Mouse (Mus musculus) midbrain, embryonic 14.5 days (tissue): ENCODE measurements around the gene Entpd4b. TPM values are rescaled to one million over a fixed set of nuclear protein-coding genes. Genes with fewer than 3 reads are reported as not detected.
"Not testable (repeated sequence)": the region's sequence is repeated elsewhere in the genome, so short reads cannot be mapped to it uniquely, and the experiment has no call there.

Experiments
- ATAC-seq: fragments of 200-750 bp; cut with Nextera tagmentation; 2 replicates; pipeline ENCODE4 v1.8.0; 2017; ENCODE audit warnings: moderate number of reproducible peaks, moderate library complexity; ENCODE audit not compliant: low FRiP score, low TSS enrichment
- DNase-seq: peaks from one replicate; pipeline ENCODE4 v3.0.0-alpha.2; 2015
- H3K27ac ChIP-seq: fragments of 300-500 bp; sonication (generic); replicated peaks from 2 replicates; pipeline ENCODE4 v1.5.1; 2014; ENCODE audit warnings: mild to moderate bottlenecking, low read depth, low read length, moderate library complexity
- H3K27me3 ChIP-seq: fragments of 300-500 bp; sonication (generic); 2 replicates; pipeline ENCODE4 v1.6.1; 2014; ENCODE audit warnings: low read length, control low read depth, mixed read lengths; ENCODE audit not compliant: control insufficient read depth, insufficient read depth
- H3K36me3 ChIP-seq: fragments of 300-500 bp; sonication (generic); 2 replicates; pipeline ENCODE4 v1.6.1; 2014; ENCODE audit warnings: low read length, control low read depth; ENCODE audit not compliant: control insufficient read depth, insufficient read depth
- H3K4me1 ChIP-seq: fragments of 300-500 bp; sonication (generic); 2 replicates; pipeline ENCODE4 v1.6.1; 2014; ENCODE audit warnings: mild to moderate bottlenecking, antibody characterized with exemption, low read length, control low read depth; ENCODE audit not compliant: control insufficient read depth, insufficient read depth
- H3K4me2 ChIP-seq: fragments of 300-500 bp; sonication (generic); 2 replicates; pipeline ENCODE4 v1.6.1; 2014; ENCODE audit warnings: mild to moderate bottlenecking, low read length, moderate library complexity
- H3K4me3 ChIP-seq: fragments of 300-500 bp; sonication (generic); replicated peaks from 2 replicates; pipeline ENCODE4 v1.5.1; 2014; ENCODE audit warnings: low read depth, low read length
- H3K9ac ChIP-seq: fragments of 300-500 bp; sonication (generic); replicated peaks from 2 replicates; pipeline ENCODE4 v1.6.1; 2014; ENCODE audit warnings: mild to moderate bottlenecking, low read length, moderate library complexity
- H3K9me3 ChIP-seq: fragments of 300-500 bp; sonication (generic); 2 replicates; pipeline ENCODE4 v1.6.1; 2016; ENCODE audit warnings: low read length, control low read depth, mixed read lengths; ENCODE audit not compliant: control insufficient read depth
- WGBS: fragments of 180-500 bp; shearing (Covaris S2); extraction: QIAGEN DNeasy Blood & Tissue Kit; methylation state at CpG from one replicate; pipeline ENCODE4 v1.1.7; 2014; 5-methylcytosine and 5-hydroxymethylcytosine counted together
- polyA plus RNA-seq: library from polyadenylated mRNA; unstranded; fragments of >200 nt; fragmentation: Nextera tagmentation; extraction: Ambion mirVana; gene quantifications from 2 replicates; pipeline ENCODE4 v1.2.1, GENCODE M21; 2014

Gene Entpd4b
- polyA plus RNA-seq, 1 experiment from 2014 or later: 13.6 TPM

DNA sequence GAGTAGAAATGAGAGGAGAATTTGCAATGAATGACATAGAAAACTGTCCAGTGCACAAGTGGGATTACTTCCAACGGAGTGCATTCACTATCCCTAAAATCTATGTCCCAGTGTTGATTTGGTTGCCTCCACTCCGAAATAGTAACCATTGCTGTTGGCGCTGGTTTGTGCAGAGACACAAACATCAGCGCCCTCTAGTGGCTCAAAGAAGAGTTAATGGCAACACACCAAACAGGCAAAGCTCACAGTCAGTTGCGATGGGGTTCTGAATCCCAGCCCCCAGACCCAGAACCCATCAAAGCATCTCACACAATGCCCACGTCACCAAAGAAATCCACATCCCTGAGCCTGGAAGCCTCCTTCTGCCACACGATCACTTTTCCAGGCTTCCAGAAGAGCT is 11.2 kb upstream of the Entpd4b start:
- not testable (repeated sequence) for H3K9ac ChIP-seq, H3K27me3 ChIP-seq, H3K27ac ChIP-seq, H3K4me2 ChIP-seq, ATAC-seq, H3K9me3 ChIP-seq, H3K36me3 ChIP-seq, DNase-seq, H3K4me3 ChIP-seq, H3K4me1 ChIP-seq
- WGBS: no CpG with 5 or more reads among the region's 7 CpGs

DNA sequence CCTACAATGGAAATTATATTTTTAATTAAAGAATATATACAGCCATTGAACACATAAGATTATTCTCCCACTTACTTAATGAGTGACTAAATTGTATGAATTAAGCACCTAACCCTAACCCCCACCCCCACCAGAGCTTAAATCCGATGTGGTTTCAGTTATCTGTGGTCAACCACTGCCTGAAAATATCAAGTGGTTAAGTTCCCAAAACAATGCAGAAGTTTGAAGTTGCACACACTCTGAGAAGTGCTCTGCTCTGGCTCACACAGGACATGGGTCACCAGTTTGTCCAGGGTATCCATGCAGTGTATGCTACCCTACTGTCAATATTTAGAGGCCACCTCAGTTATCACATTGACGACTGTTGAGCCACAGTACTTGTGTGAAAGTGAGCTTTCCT is 10.2 kb upstream of the Entpd4b start:
- not testable (repeated sequence) for H3K27me3 ChIP-seq, H3K9me3 ChIP-seq, H3K4me3 ChIP-seq, H3K27ac ChIP-seq, H3K4me2 ChIP-seq, DNase-seq, H3K9ac ChIP-seq, H3K36me3 ChIP-seq, ATAC-seq, H3K4me1 ChIP-seq
- no CpG with 5 or more reads among the region's 2 CpGs for WGBS

DNA sequence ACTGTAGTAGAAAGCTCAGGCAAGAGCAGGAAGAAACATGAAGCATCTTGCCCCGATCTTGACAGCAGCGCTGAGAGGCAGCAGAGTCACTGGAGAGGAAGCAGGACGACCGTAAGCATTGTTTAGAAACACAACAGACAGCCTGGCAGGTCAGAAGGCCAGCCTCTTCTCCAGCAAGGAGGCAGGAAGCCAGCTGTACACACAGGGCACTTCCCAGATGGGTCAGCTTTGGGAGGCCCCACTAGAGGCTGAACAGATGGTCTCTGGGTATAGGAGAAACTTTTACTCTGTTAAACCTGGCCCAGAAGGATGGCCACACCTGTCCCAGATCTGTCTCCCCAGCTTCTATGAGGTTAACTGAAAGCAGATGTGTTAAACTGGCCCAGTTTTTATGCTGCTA is 7.9 kb upstream of the Entpd4b start:
- H3K4me1 ChIP-seq, H3K4me3 ChIP-seq, H3K4me2 ChIP-seq, H3K9me3 ChIP-seq, H3K36me3 ChIP-seq, H3K27me3 ChIP-seq, DNase-seq, H3K9ac ChIP-seq, H3K27ac ChIP-seq, ATAC-seq: not testable (repeated sequence)
- WGBS: no CpG with 5 or more reads among the region's 4 CpGs

DNA sequence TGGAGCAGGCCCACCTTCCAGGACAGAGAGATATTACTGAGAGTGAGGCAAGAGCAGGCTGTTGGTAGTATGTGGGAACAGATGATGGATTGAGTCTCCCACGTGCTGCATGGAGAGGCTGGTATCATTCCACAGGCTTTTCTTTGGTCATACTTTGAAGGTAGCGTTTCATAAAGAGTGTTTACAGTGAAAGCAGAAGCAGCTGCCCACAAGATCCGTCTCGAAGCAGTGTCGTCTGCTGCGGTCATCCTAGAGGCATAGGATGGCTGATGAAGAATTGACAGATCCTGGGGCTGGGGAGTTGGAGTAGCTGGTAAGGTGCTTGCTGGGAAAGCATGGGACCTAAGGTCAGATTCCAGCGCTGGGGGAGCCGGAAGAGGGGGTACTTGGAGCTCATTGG is 1.6 kb downstream of the Entpd4b start:
- not testable (repeated sequence) for H3K27me3 ChIP-seq, H3K27ac ChIP-seq, H3K9me3 ChIP-seq, H3K4me3 ChIP-seq, ATAC-seq, H3K36me3 ChIP-seq, H3K9ac ChIP-seq, H3K4me2 ChIP-seq, DNase-seq, H3K4me1 ChIP-seq
- WGBS: no CpG with 5 or more reads among the region's 8 CpGs

DNA sequence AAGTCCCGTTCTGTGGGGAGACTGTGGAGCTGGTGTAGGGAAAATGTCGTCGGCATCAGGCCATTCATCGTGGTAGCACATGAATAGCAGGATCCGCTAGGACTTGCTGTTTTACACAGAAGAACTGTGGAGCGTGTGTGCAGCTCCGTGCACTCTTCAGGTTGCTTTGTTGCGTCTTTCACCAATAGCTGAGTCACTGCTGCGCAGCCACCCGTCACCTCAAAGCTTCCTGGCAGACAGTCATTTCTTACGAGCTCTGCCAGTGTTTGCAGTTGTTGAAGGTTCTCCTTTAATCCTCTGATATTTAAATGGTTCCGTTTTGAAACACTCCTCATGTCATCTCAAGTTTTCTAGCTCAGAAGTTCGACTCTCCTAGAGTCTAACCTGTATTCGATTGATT is 2.3 kb downstream of the Entpd4b start:
- not testable (repeated sequence) for H3K4me3 ChIP-seq, ATAC-seq, H3K27ac ChIP-seq, H3K36me3 ChIP-seq, H3K4me1 ChIP-seq, DNase-seq, H3K9me3 ChIP-seq, H3K9ac ChIP-seq, H3K4me2 ChIP-seq, H3K27me3 ChIP-seq
- no CpG with 5 or more reads among the region's 14 CpGs for WGBS

Other genes starting within 250 kb of the Entpd4b start
- not detected in 2 replicates for gene Gm16867, start 52.1 kb upstream of the Entpd4b start, polyA plus RNA-seq
- not detected in 2 replicates for gene Gm27179, start 42.9 kb upstream of the Entpd4b start, polyA plus RNA-seq